Comparison of ENCODE assay signal across 19 mouse cellular contexts in genomic region chr5:148366455-148366854, GRCm38 (mm10).
"Had no signal": no experiment of that assay in that cellular context is flagged by ENCODE, and none has a peak within 500 bp of the region (broad histone marks: within the 10 kb centered on the region; RNA-seq: fewer than 3 reads in every experiment).

No protein-coding gene starts in this region.

- DNase-seq: liver, postnatal 0 days; lung, adult 2 months; lung, postnatal 4 days; midbrain, embryonic 14.5 days; retina, postnatal 1 day; right cerebral cortex, adult 18-20 months; right cerebral cortex, postnatal 14 days; thymus, adult 2 months; thymus, postnatal 25 days; thymus, postnatal 4 days had no signal

- H3K4me2 ChIP-seq: liver, embryonic 15.5 days; lung, embryonic 15.5 days; midbrain, embryonic 12.5 days; neural tube, embryonic 12.5 days; stomach, embryonic 15.5 days had no signal

- H3K4me1 ChIP-seq: midbrain, embryonic 12.5 days; neural tube, embryonic 12.5 days had no signal

- H3K9me3 ChIP-seq: liver, embryonic 15.5 days; lung, embryonic 15.5 days; neural tube, embryonic 12.5 days; stomach, embryonic 15.5 days had no signal

- H3K36me3 ChIP-seq: lung, embryonic 15.5 days; neural tube, embryonic 12.5 days had no signal

- H3K27me3 ChIP-seq: liver, embryonic 15.5 days; lung, embryonic 15.5 days; midbrain, embryonic 12.5 days; neural tube, embryonic 12.5 days; stomach, embryonic 15.5 days had no signal

- ATAC-seq: liver, postnatal 0 days; lung, postnatal 0 days; midbrain, embryonic 16.5 days had no signal

- H3K27ac ChIP-seq: liver, embryonic 15.5 days; lung, embryonic 15.5 days; midbrain, embryonic 10.5 days; midbrain, embryonic 12.5 days; neural tube, embryonic 12.5 days; stomach, embryonic 15.5 days; stomach, postnatal 0 days had no signal

- H3K4me3 ChIP-seq: liver, embryonic 15.5 days; lung, embryonic 15.5 days; midbrain, embryonic 10.5 days; midbrain, embryonic 12.5 days; neural tube, embryonic 12.5 days; stomach, embryonic 15.5 days had no signal

- H3K9ac ChIP-seq: liver, embryonic 15.5 days; liver, postnatal 0 days; lung, embryonic 15.5 days; midbrain, embryonic 12.5 days; neural tube, embryonic 12.5 days; stomach, embryonic 15.5 days had no signal
